Mouse (Mus musculus) G1E (cell line): ENCODE data around the gene Wfikkn2. TPM values are rescaled to one million over a fixed set of nuclear protein-coding genes. Genes with fewer than 3 reads are reported as not detected.

Source experiments
- ATAC-seq: 2 replicates; pipeline ENCODE4 v1.8.0; 2016; ENCODE audit warnings: mild to moderate bottlenecking; ENCODE audit not compliant: insufficient number of reproducible peaks, poor library complexity, low FRiP score, severe bottlenecking; ENCODE audit errors: extremely low read depth
- DNase-seq: peaks from one replicate; pipeline ENCODE4 v3.0.0; 2012; ENCODE audit warnings: low spot score
- H3K27me3 ChIP-seq: 2 replicates; pipeline ENCODE4 v1.6.1; 2012; ENCODE audit warnings: mild to moderate bottlenecking, low read length, inconsistent platforms; ENCODE audit not compliant: insufficient read depth
- H3K36me3 ChIP-seq: replicated peaks from 2 replicates; pipeline ENCODE3; 2012; ENCODE audit warnings: mild to moderate bottlenecking, inconsistent platforms
- H3K4me1 ChIP-seq: 2 replicates; pipeline ENCODE4 v1.6.1; 2012; ENCODE audit warnings: low read depth, low read length, inconsistent platforms, mixed read lengths; ENCODE audit not compliant: insufficient read depth
- H3K4me3 ChIP-seq: 2 replicates; pipeline ENCODE4 v1.5.1; 2012; ENCODE audit warnings: low read depth, mild to moderate bottlenecking, inconsistent platforms, low read length, moderate library complexity, mixed read lengths
- H3K9me3 ChIP-seq: replicated peaks from 2 replicates; pipeline ENCODE4 v1.6.1; 2012; ENCODE audit warnings: inconsistent platforms
- CTCF ChIP-seq: IDR thresholded peaks from 2 replicates; pipeline ENCODE4 v1.5.1; 2012; ENCODE audit warnings: low read depth, low read length, inconsistent platforms, mixed read lengths
- GATA1 ChIP-seq: IDR thresholded peaks from 2 replicates; pipeline ENCODE4 v1.6.1; 2012; ENCODE audit warnings: borderline replicate concordance, low read length, inconsistent platforms, mixed read lengths
- GATA2 ChIP-seq: IDR thresholded peaks from 2 replicates; pipeline ENCODE4 v1.6.1; 2012; ENCODE audit warnings: low read depth, low read length, inconsistent platforms, borderline replicate concordance
- POLR2AphosphoS5 ChIP-seq: IDR thresholded peaks from 2 replicates; pipeline ENCODE4 v1.6.1; 2012; ENCODE audit warnings: low read depth, low read length, inconsistent platforms; ENCODE audit not compliant: insufficient replicate concordance
- TAL1 ChIP-seq: conservative IDR thresholded peaks from 2 replicates; pipeline ENCODE4 v1.6.1; 2012; ENCODE audit warnings: low read depth, low read length, inconsistent platforms, mixed read lengths
- polyA plus RNA-seq: library from polyadenylated mRNA; stranded (reverse); fragments of >175 nt; gene quantifications from 2 replicates; pipeline ENCODE4 v1.2.3, GENCODE M21; 2012
- total RNA-seq, 2 experiments: library from RNA; stranded (forward) in 1 of 2; stranded (reverse) in 1 of 2; fragments of 200-1000 nt in 1 of 2; fragments of >200 nt in 1 of 2; fragmentation: Nextera tagmentation in 1 of 2; gene quantifications; 2 replicates each; pipeline ENCODE4 v1.2.3; 2014 to 2017

Wfikkn2 gene
- total and polyA plus RNA-seq, 3 experiments, result 0.03 to 0.05 TPM; not detected in 1

- TF ChIP-seq CTCF, result no peak
- no peak for TF ChIP-seq TAL1
- no peak for TF ChIP-seq GATA1
- TF ChIP-seq GATA2, result no peak
- no peak for TF ChIP-seq POLR2AphosphoS5
- Histone ChIP-seq H3K36me3 (no peaks in the 10 kb centered on the region), H3K4me1 (peaks cover 50% of the 10 kb centered on the region), H3K4me3 (no peak overlapping the region), H3K9me3 (no peaks in the 10 kb centered on the region), H3K27me3 (peaks cover 3% of the 10 kb centered on the region)
- no peak for ATAC-seq
- no peak for DNase-seq
These were observed 39.2 kb downstream of the Wfikkn2 start for GRCm38 (mm10) chr11:94206398-94207114.

GRCm38 (mm10) chr11:94203066-94203465 is 42.7 kb downstream of the Wfikkn2 start:
- H3K4me1 ChIP-seq, result peaks cover 59% of the 10 kb centered on the region
- ATAC-seq (no peak), DNase-seq (no peak)
- TF ChIP-seq TAL1 (no peak), POLR2AphosphoS5 (no peak), CTCF (no peak), GATA1 (no peak), GATA2 (no peak)
- H3K9me3 ChIP-seq, result no peaks in the 10 kb centered on the region
- H3K4me3 ChIP-seq, result no peak overlapping the region
- H3K27me3 ChIP-seq, result peaks cover 6% of the 10 kb centered on the region
- H3K36me3 ChIP-seq, result no peaks in the 10 kb centered on the region

- peaks cover 10% of the 10 kb centered on the region for H3K27me3 ChIP-seq
- DNase-seq (no peak), ATAC-seq (no peak)
- peaks cover 57% of the 10 kb centered on the region for H3K4me1 ChIP-seq
- no peaks in the 10 kb centered on the region for H3K9me3 ChIP-seq
- no peaks in the 10 kb centered on the region for H3K36me3 ChIP-seq
- TF ChIP-seq TAL1 (no peak), POLR2AphosphoS5 (no peak), GATA1 (no peak), CTCF (no peak), GATA2 (no peak)
- H3K4me3 ChIP-seq, result no peak overlapping the region
These were observed 43.7 kb downstream of the Wfikkn2 start for GRCm38 (mm10) chr11:94202106-94202505.

DNA sequence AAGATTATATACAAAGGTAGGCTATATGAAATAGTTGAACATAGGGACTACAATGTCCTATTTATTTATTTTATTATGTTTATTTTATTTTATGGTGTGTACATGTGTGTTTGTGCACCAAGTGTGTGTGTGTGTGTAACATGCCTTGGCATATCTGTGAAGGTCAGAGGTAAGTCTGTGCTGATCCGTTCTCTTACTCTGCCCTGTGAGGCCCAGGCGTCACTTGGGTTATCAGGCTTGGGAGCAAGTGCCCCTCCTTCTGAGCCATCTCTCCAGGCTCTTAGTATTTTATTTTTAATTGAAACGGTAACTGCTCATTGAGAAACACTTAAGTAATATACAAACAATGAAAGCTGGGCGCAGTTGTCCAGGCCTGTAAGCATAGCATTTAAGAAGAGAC is 45.4 kb downstream of the Wfikkn2 start:
- Histone ChIP-seq H3K4me1 (peaks cover 47% of the 10 kb centered on the region), H3K36me3 (no peaks in the 10 kb centered on the region), H3K27me3 (peaks cover 16% of the 10 kb centered on the region), H3K9me3 (no peaks in the 10 kb centered on the region), H3K4me3 (no peak overlapping the region)
- TF ChIP-seq TAL1 (no peak), GATA2 (no peak), CTCF (no peak), GATA1 (no peak), POLR2AphosphoS5 (no peak)
- DNase-seq (no peak), ATAC-seq (no peak)

- Histone ChIP-seq H3K27me3 (peaks cover 21% of the 10 kb centered on the region), H3K36me3 (no peaks in the 10 kb centered on the region), H3K9me3 (no peaks in the 10 kb centered on the region), H3K4me1 (peaks cover 47% of the 10 kb centered on the region), H3K4me3 (no peak overlapping the region)
- peak; percentile 15; the same call in 1 of the 2 replicates for ATAC-seq
- no peak for TF ChIP-seq CTCF
- peak; percentile 44; the same call in 1 of the 2 replicates for TF ChIP-seq TAL1
- TF ChIP-seq GATA1, result no peak
- no peak for DNase-seq
These were observed 46.0 kb downstream of the Wfikkn2 start for GRCm38 (mm10) chr11:94199771-94200170.

GRCm38 (mm10) chr11:94198405-94199146 is 47.2 kb downstream of the Wfikkn2 start:
- H3K4me3 ChIP-seq, result no peak overlapping the region
- no peaks in the 10 kb centered on the region for H3K36me3 ChIP-seq
- no peak for DNase-seq
- H3K9me3 ChIP-seq, result no peaks in the 10 kb centered on the region
- peaks cover 32% of the 10 kb centered on the region for H3K27me3 ChIP-seq
- ATAC-seq, result no peak
- peaks cover 47% of the 10 kb centered on the region for H3K4me1 ChIP-seq
- TF ChIP-seq TAL1, result no peak
- no peak for TF ChIP-seq GATA2
- TF ChIP-seq CTCF, result no peak
